Mouse (Mus musculus) frontal cortex, adult (tissue): ENCODE data around the gene Sumo1.
A peak's percentile ranks its signal among the peaks of the same experiment; 100 is the strongest.

ENCODE experiments used
- ATAC-seq: cut with Nextera tagmentation; 2 replicates; pipeline ENCODE4 v1.9.2; 2017; ENCODE audit warnings: mild to moderate bottlenecking, moderate library complexity, mixed read lengths; ENCODE audit not compliant: low TSS enrichment

Gene Sumo1

GRCm38 (mm10) chr1:59593622-59594035 lies 77.0 kb downstream of the Sumo1 start:
- no peak for ATAC-seq

GRCm38 (mm10) chr1:59592876-59593275 lies 77.8 kb downstream of the Sumo1 start:
- no peak for ATAC-seq

DNA sequence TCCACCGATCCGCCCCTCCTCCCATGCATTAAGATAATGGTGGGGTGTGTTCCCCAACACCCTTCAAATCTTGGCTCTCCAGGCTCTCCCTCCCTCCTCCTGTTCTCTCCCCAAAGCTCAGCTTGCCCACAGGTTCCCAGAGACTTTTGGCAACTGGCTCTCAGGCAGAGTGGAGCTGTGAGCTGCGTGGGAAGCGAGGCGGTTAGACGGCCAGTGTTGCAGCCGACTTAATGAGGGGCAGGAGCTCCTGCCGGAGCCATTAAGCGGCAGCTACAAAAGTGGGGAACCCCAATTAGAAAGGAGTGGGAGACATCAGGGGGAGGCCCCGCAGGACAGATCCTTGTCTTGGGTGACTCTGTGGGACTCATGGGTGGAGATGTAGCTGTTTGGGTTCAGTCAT lies 78.3 kb downstream of the Sumo1 start:
- ATAC-seq: peak; percentile 97

DNA sequence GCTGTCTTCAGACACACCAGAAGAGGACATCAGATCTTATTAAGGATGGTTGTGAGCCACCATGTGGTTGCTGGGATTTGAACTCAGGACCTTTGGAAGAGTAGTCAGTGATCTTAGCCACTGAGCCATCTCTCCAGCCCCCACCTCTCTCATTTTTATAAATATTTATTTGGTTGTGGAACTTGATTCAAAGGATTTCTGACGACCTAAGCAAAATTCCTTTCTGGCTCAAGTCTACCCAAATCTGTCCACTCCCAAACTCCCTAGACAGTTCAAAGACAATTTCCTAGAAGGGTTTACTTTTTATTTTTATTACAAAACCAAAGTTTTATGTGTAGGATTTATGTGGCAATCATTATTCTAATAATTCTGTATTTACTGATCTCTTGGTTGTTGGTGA lies 81.4 kb downstream of the Sumo1 start:
- no peak for ATAC-seq

DNA sequence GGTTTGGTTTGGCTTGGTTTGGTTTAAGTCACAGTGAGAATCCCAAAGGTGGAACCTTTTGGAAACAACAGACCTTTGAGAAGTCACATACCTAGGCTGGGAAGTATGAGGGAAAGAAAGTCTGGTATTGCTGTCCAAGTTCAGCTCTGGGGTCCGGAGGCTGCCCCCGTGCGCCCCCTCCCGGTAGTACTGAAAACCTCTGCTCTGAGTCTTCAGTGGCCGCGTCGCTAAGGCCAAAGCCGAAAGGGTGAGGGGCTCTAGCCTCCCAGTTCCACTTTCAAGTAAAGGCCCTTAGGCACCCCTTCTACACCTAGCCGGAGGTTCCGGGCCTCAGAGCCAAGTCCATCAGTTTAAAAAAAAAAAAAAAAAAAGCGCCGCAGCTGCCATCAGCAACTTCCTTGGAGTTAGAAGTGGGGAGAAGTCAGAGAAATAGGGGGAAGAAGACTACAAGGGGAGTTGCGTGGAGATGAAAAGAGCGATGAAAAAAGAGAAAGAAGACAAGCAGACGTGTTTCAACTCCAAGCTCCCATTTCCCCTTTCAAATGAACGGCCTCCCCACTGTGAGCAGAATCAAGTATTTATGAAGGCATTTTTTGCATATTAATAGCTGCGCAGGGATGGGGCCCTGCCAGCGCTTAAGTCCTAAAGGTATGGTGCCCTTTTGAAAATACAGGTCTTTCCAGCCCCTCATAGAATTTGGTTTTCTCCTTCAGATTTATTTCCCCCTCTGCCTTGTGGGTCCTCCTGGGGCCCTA lies 85.8 kb downstream of the Sumo1 start:
- peak; percentile 73; the same call in 1 of the 2 replicates for ATAC-seq

- no peak for ATAC-seq
These were observed 89.8 kb downstream of the Sumo1 start for GRCm38 (mm10) chr1:59580880-59581279.

DNA sequence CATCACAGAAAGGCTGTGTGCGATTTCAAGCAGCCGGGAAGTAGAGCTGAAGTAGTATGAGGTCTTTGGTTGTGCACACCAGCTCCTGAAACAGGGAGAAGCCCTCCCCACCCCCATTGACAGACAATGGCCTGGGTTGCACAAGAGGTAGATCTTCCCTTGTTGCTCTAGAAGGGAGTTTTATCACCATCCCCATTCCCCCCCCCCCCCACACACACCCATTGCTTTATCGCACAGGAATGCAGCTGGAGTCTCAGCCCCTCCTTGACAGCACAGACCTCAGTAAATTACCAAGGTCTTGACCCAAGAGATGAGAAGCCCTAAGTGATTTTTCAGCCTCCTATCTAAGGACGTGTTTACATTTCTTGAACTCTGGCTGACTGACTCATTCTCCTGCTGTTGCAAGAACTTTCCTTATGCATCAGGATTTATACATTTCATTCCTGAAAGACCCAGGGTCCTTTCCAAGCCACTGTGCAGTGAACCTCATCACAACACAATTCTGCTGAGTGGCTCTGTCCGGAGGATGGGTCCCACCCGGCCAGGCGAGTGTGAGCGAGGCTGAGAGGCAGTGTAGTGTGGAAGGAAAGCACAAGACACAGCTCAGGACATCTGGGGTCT lies 90.4 kb downstream of the Sumo1 start:
- no peak for ATAC-seq

DNA sequence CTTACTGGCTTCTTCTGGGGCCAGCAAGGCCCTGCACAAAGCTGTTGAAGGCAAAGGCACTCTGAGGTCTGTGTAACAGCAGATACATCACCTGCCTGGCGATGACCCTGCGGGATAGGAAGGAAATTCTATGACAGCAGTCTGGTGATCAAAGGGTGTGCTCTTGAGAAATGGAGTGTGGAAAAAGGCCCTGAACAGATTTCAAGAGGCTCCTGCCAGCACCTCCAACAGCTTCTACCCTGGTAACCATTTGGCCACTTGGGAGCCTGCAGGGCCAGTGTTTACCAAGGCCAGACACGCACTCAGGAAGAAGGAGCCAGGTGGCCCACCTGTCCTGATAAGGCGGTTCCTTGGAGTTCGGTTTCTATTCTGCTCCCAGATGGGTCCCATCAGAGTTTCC lies 91.3 kb downstream of the Sumo1 start:
- ATAC-seq: no peak

DNA sequence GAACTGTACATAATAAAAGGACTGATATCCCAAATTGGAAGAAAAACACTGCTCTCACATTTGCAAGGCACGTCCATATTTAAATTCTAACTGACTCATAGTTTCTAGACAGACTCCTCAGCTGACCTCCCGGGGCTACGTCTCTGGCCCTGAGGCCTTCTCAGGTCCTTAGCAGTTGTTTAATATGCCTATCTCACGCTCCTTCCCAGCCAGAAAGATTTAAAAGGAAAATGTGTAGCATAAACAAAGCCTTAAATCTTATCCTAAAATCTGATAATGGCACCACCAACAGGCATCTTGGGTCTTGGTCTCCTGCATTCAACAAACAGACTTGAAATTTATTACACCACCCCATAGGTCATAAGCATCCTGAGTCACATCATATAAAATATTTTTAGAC lies 91.9 kb downstream of the Sumo1 start:
- no peak for ATAC-seq

DNA sequence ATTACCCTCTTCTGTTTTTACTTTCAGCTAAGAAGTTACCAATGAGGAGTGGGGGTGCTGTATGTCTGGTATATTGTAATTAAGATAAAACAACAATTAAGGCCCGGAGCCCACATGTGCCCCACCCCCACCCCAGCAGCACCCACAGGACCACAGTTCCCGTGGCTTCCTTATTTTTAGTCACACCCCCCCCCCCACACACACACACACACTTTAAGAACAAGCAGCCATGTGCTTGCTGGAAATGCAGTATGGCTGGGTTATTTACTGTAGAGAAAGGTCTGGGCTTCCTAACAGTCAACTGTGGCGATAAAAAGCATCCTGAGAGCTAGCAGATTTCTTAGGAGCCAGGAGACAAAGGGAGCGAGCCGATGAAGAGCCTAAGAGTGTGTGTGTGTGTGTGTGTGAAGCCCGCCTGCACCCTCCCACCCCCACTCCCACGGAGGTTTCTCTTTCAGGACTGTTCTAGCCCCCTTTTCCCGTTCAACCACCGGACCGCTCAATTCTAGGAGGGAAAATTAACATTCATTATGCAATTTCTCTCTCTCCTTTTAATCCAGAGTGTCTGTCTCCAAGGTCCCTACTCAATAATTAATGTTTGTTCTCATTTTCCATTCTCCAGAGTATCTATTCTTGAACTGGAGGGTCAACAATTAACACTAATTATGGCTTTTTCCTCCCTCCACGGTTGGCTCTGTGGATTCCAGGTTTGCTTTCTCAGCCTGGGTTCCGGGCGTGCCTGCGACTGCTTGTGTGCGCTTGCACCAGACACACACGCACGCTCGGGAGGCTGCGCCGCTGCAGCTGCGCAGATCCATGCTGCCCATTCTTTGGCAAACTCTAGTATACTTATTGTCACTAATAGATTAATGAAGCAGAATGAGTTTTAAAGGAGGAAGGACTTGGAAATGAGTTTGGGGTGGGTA lies 96.1 kb downstream of the Sumo1 start:
- ATAC-seq: peak; percentile 98

DNA sequence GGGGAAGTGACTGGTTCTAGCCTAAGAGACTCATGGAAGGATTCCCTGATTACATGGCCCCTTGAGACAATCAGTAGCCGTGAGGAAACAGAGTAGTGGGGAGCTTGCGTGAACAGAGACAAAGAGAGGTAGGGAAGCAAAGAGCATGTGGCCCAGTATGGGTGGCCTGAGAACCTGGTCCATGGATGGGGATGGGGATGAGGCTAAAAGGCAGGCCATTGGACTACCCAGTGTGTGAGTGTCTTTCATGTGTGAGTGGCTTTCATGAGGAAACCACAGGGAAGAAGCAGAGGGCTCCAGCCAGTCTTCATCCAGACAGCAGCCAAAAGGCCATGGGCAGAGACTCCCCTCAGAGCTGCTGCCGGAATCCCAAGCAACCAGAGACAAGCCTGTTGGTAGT lies 96.8 kb downstream of the Sumo1 start:
- no peak for ATAC-seq

DNA sequence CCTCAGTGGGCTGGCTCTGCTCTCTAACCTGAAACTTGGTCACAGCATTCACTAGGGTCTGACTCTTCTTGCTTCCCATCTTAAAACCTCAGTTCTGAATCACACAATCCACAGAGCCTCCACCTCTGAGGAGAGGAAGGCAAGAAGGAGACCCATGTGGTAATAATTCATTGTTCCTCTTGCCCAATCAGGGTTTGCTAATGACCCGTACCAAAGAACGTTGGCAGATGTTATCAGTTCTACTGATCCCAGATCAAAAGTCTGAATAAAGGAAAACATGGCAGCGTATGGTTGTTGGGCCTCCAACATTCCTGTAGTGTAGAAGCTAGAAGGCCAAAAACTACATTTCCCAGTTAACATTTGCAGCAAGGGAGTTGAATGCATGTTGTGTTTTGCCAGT lies 99.1 kb downstream of the Sumo1 start:
- ATAC-seq: no peak

DNA sequence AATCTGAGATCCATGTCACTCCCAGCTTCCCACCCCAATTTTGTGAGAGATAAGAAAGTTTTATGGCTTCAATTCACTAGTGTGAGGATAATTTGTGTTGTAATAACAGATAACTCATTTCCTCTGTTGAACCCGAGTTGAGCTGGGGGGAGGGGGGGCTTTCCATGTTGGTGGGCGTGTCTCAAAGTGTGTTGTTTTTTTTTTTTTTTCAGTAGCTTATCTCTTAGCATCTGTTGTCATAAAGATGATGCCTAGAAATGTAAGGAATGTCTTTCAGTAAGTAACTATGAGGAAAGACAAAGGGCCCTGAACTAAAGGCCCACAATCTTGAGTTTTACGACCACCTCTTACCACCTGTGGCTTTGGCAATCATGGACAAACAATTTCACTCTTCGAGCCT lies 99.9 kb downstream of the Sumo1 start:
- no peak for ATAC-seq

- ATAC-seq: no peak
These were observed 101.3 kb downstream of the Sumo1 start for GRCm38 (mm10) chr1:59569301-59569700.

DNA sequence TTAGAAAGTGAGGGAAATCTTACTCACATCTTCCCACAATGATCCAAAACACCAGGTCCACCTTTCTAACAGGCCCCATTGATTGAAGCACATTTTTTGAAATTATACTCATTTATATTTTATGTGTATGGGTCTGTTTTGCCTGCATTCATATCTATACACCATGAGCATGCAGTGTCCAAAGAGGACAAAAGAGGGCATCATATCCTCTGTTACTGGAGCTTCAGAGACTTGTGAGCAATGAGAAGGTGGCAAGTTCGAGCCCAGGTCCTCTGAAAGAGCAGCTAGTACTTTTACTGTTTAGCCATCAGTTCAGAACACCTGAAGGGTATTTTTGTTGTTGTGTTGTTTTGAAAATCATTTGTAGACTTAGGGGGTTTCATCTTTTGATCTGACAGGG lies 102.4 kb downstream of the Sumo1 start:
- ATAC-seq: no peak

GRCm38 (mm10) chr1:59567521-59567920 lies 103.1 kb downstream of the Sumo1 start:
- ATAC-seq: no peak

- peak; percentile 67 for ATAC-seq
These were observed 103.7 kb downstream of the Sumo1 start for GRCm38 (mm10) chr1:59566926-59567325.

- no peak for ATAC-seq
These were observed 104.4 kb downstream of the Sumo1 start for GRCm38 (mm10) chr1:59566281-59566680.

GRCm38 (mm10) chr1:59565804-59566203 lies 104.8 kb downstream of the Sumo1 start:
- no peak for ATAC-seq

- ATAC-seq: no peak
These were observed 107.1 kb downstream of the Sumo1 start for GRCm38 (mm10) chr1:59563581-59563980.

- ATAC-seq: no peak
These were observed 116.9 kb downstream of the Sumo1 start for GRCm38 (mm10) chr1:59553708-59554107.

DNA sequence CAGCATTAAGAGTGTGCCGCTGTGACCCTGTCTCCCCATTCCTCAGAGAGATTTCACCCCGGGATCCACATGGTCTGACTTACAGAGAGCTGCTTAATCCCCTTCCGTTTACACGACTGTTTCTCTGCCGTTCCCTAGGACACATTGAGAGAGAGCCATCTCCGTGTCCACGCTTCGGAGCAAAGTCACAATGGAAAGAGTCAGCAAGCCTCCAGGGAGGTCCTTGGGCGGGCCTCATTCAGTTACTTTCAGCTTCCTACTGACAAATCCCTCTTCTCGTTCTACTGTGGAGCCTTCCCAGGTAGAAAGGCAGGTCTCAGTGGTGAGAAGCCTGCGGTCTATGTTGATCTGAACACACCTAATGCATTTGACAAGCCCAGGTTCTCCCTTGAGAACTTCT lies 119.6 kb downstream of the Sumo1 start:
- no peak for ATAC-seq

DNA sequence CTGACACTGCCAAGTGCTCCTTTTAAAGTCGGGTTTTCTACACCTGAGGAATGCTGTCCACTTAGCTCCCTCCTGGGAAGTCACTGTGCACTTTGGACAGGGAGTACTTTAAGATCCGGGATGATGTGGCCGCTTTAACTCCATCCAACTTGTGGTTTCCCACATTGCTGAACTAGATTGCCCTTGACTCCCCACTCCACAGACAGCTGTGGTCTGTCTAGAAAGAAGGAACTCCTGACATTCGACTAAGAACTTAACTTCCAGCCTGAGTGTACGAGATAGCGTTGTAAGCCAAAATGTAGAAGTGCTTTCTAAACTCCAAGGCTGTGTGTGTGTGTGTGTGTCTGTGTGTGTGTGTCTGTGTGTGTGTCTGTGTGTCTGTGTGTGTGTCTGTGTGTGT lies 120.4 kb downstream of the Sumo1 start:
- no peak for ATAC-seq
